Mouse (Mus musculus): ENCODE data around the gene Phldb1.

DNA sequence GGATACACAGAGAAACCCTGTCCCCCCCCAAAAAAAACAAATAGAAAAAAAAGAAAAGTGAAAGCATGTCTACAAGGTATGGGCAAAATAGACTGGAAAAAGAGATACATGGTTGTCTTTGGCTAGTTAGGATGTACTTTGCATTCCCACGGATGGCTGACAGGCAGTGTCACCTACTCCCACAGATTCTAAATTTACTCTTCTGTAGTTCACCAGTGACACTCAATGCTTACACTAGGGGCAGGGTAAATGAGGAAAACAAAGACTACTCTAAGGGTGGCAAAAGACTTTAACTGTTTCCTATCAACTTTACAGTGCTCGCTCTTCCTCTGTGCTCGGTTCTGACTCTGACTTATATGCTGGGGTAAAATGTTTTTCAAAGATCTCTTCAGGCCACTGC, 11.7 kb upstream of the Phldb1 start:
- TF ChIP-seq CTCF (IDR thresholded peaks at IDR 0.05; ENCODE audit: low read depth, low read length) (no peak), POLR2A (IDR thresholded peaks at IDR 0.05; ENCODE audit: insufficient read depth, low read length) (no peak), EP300 (IDR thresholded peaks at IDR 0.05; ENCODE audit: insufficient read depth, low read depth, low read length) (no peak)

All from ES-Bruce4 (cell line).